Mouse (Mus musculus) lung, postnatal 25 days (tissue): Measurements from ENCODE around the gene Arhgap42.
A peak's percentile ranks its signal among the peaks of the same experiment; 100 is the strongest.

Source experiments
- DNase-seq: peaks from one replicate; pipeline ENCODE4 v3.0.0; 2022; ENCODE audit warnings: low spot score

Gene Arhgap42

GRCm38 (mm10) chr9:9027904-9028303 is 211.0 kb downstream of the Arhgap42 start:
- DNase-seq, result no peak

- no peak for DNase-seq
Measured at GRCm38 (mm10) chr9:9027445-9027844, 211.5 kb downstream of the Arhgap42 start.

- no peak for DNase-seq
Measured at GRCm38 (mm10) chr9:9015108-9015507, 223.8 kb downstream of the Arhgap42 start.

- no peak for DNase-seq
Measured at GRCm38 (mm10) chr9:9001170-9001569, 237.7 kb downstream of the Arhgap42 start.

GRCm38 (mm10) chr9:8996494-8996893 is 242.4 kb downstream of the Arhgap42 start:
- no peak for DNase-seq

- DNase-seq, result no peak
Measured at GRCm38 (mm10) chr9:8982315-8982714, 256.6 kb downstream of the Arhgap42 start.

- no peak for DNase-seq
Measured at GRCm38 (mm10) chr9:8977775-8978174, 261.1 kb downstream of the Arhgap42 start.

GRCm38 (mm10) chr9:8971491-8971890 is 267.4 kb downstream of the Arhgap42 start, which contains the start of gene Gm16485:
Gene Gm16485 (plus strand): TSS chr9:8971791.
- no peak for DNase-seq

GRCm38 (mm10) chr9:8970240-8970639 is 268.7 kb downstream of the Arhgap42 start:
- DNase-seq, result peak; percentile 6

GRCm38 (mm10) chr9:8964512-8965133 is 274.3 kb downstream of the Arhgap42 start:
- no peak for DNase-seq

GRCm38 (mm10) chr9:8953306-8953705 is 285.6 kb downstream of the Arhgap42 start:
- no peak for DNase-seq
